Comparison of ENCODE assay signal across 23 mouse cellular contexts in genomic region chr5:141952270-141952669, GRCm38 (mm10).
DNase-seq lines count a peak whose midpoint lies in the region; ATAC-seq and TF ChIP-seq lines count a peak whose summit lies in the region.
"Had no signal": no experiment of that assay in that cellular context is flagged by ENCODE, and none has a peak within 500 bp of the region (broad histone marks: within the 10 kb centered on the region; RNA-seq: fewer than 3 reads in every experiment).

No protein-coding gene starts in this region.

- no peak overlapping the region for H3K27ac ChIP-seq in midbrain, postnatal 0 days (ENCODE audit: low read depth, low read length)
- H3K27ac ChIP-seq: embryonic facial prominence, embryonic 13.5 days; embryonic facial prominence, embryonic 15.5 days; forebrain, embryonic 10.5 days; forebrain, embryonic 12.5 days had no signal

- TF ChIP-seq CTCF in midbrain, postnatal 0 days (IDR thresholded peaks at IDR 0.05), result no peak

- H3K4me2 ChIP-seq in midbrain, postnatal 0 days (ENCODE audit: low read depth, low read length, poor library complexity, severe bottlenecking), result no peak overlapping the region
- H3K4me2 ChIP-seq: embryonic facial prominence, embryonic 13.5 days; embryonic facial prominence, embryonic 15.5 days; forebrain, embryonic 12.5 days had no signal

- no peak overlapping the region for H3K4me3 ChIP-seq in midbrain, postnatal 0 days (ENCODE audit: low read depth, low read length)
- H3K4me3 ChIP-seq: embryonic facial prominence, embryonic 13.5 days; embryonic facial prominence, embryonic 15.5 days; erythroblast, embryonic 14.5 days; forebrain, embryonic 10.5 days; forebrain, embryonic 12.5 days had no signal

- ATAC-seq in common myeloid progenitor, adult 5-6 weeks (replicated peaks; ENCODE audit: low read depth, poor library complexity, severe bottlenecking), result 0 out of 2 replicates have a peak, but pooled peaks have one; percentile 42
- peak; percentile 67 for ATAC-seq in megakaryocyte, adult 5-6 weeks (ENCODE audit: poor library complexity, severe bottlenecking)
- ATAC-seq in midbrain, postnatal 0 days (ENCODE audit: low FRiP score), result no peak
- ATAC-seq: activated CD4-positive, CD25-positive, alpha-beta regulatory T cell, adult 4 months; forebrain, embryonic 14.5 days; forebrain, embryonic 16.5 days; Patski had no signal

- no peaks in the 10 kb centered on the region for H3K36me3 ChIP-seq in midbrain, postnatal 0 days (ENCODE audit: insufficient read depth, low read length)
- H3K36me3 ChIP-seq: embryonic facial prominence, embryonic 13.5 days; embryonic facial prominence, embryonic 15.5 days; forebrain, embryonic 10.5 days; forebrain, embryonic 12.5 days; G1E had no signal

- H3K9me3 ChIP-seq in midbrain, postnatal 0 days (ENCODE audit: low read length), result no peaks in the 10 kb centered on the region
- H3K9me3 ChIP-seq: embryonic facial prominence, embryonic 13.5 days; embryonic facial prominence, embryonic 15.5 days; forebrain, embryonic 10.5 days; forebrain, embryonic 12.5 days had no signal

- H3K27me3 ChIP-seq in midbrain, postnatal 0 days (ENCODE audit: insufficient read depth, low read length), result no peaks in the 10 kb centered on the region
- H3K27me3 ChIP-seq: embryonic facial prominence, embryonic 13.5 days; embryonic facial prominence, embryonic 15.5 days; forebrain, embryonic 12.5 days; Patski had no signal

- H3K4me1 ChIP-seq in midbrain, postnatal 0 days (ENCODE audit: insufficient read depth, low read length), result 0 out of 2 replicates have a peak, but pooled peaks cover 2% of the 10 kb centered on the region
- H3K4me1 ChIP-seq: embryonic facial prominence, embryonic 15.5 days; forebrain, embryonic 10.5 days had no signal

- no peak for DNase-seq in midbrain, postnatal 0 days (ENCODE audit: low spot score)
- no peak for DNase-seq in adrenal gland, postnatal 25 days
- DNase-seq in cerebellum, postnatal 36 days, result no peak
- DNase-seq: adrenal gland, adult 8-10 months; adrenal gland, postnatal 14 days; cerebellum, adult 11 months; cerebellum, adult 18-20 months; cerebellum, adult 8-10 months; cerebellum, adult 9-11 months; cerebellum, postnatal 14 days; embryo, embryonic 11 days had no signal

- no peak overlapping the region for H3K9ac ChIP-seq in midbrain, postnatal 0 days (replicated peaks; ENCODE audit: low read length, poor library complexity, severe bottlenecking)
- H3K9ac ChIP-seq: embryonic facial prominence, embryonic 13.5 days; embryonic facial prominence, embryonic 15.5 days; forebrain, embryonic 12.5 days had no signal

- WGBS in midbrain, postnatal 0 days, result 98% methylated on average over 2 of the region's 2 CpGs
